Mouse (Mus musculus): ENCODE measurements around the gene Dolk. TPM values are rescaled to one million over a fixed set of nuclear protein-coding genes. Genes with fewer than 3 reads are reported as not detected.

The Dolk gene
- total and polyA plus RNA-seq, 3 experiments: 18.5 to 21.7 TPM; not detected in 1

GRCm38 (mm10) chr2:30237199-30237880 lies 48.8 kb downstream of the Dolk start, which contains the start of gene Lrrc8a:
Lrrc8a (plus strand) TSS chr2:30237715.
- Histone ChIP-seq H3K36me3 (ENCODE audit: control insufficient read depth in 1 of 2, insufficient read depth in 2 of 2, low read length in 2 of 2) (peaks cover 2 to 11% of the 10 kb centered on the region in 2 experiments; a peak in 3 of 4 replicates), H3K4me3 (ENCODE audit: control insufficient read depth in 1 of 2, insufficient read depth in 1 of 2, low read depth in 2 of 2, low read length in 2 of 2) (peak within 1 kb of the TSS; percentile 83 to 97), H3K79me2 (ENCODE audit: control insufficient read depth, insufficient read depth, low read length, poor library complexity) (peaks cover 17% of the 10 kb centered on the region), H3K9ac (ENCODE audit: control insufficient read depth, low read depth, low read length, poor library complexity, severe bottlenecking) (peak within 1 kb of the TSS; percentile 93), H3K27me3 (ENCODE audit: control insufficient read depth in 1 of 2, insufficient read depth in 2 of 2, low read length in 2 of 2) (no peaks in the 10 kb centered on the region), H3K9me3 (replicated peaks; ENCODE audit: insufficient read depth, low read length) (no peaks in the 10 kb centered on the region), H3K4me1 (ENCODE audit: control insufficient read depth in 1 of 2, insufficient read depth in 2 of 2, low read length in 2 of 2) (peaks cover 9 to 20% of the 10 kb centered on the region in 2 experiments), H3K27ac (ENCODE audit: control insufficient read depth, low read depth, low read length) (peak within 1 kb of the TSS; percentile 69)
- DNase-seq (ENCODE audit: low read depth, low spot score): peak; percentile 99
- TF ChIP-seq KAT2A (conservative IDR thresholded peaks at IDR 0.05; ENCODE audit: low read depth, low read length) (peak; percentile 87), MXI1 (IDR thresholded peaks at IDR 0.05; ENCODE audit: low read depth, low read length) (peak; percentile 95), MAZ (IDR thresholded peaks at IDR 0.05; ENCODE audit: low read depth, low read length) (peak; percentile 88), BHLHE40 (IDR thresholded peaks at IDR 0.05; ENCODE audit: borderline replicate concordance, low read depth, low read length) (peak; percentile 45; the same call in 1 of the 2 replicates), CHD2 (IDR thresholded peaks at IDR 0.05; ENCODE audit: low read length) (no peak), MYC (IDR thresholded peaks at IDR 0.05; ENCODE audit: low read depth, low read length) (peak; percentile 94), GABPA (IDR thresholded peaks at IDR 0.05; ENCODE audit: low read depth, low read length) (0 out of 2 replicates have a peak, but pooled peaks have one; percentile 45), NELFE (IDR thresholded peaks at IDR 0.05; ENCODE audit: low read depth, low read length) (peak; percentile 81), TBP (IDR thresholded peaks at IDR 0.05; ENCODE audit: low read depth, low read length) (peak; percentile 51; the same call in 1 of the 2 replicates), RAD21 (IDR thresholded peaks at IDR 0.05; ENCODE audit: low read depth, low read length) (no peak), HCFC1 (IDR thresholded peaks at IDR 0.05; ENCODE audit: low read depth, low read length) (peak; percentile 96), POLR2A (IDR thresholded peaks at IDR 0.05; ENCODE audit: control insufficient read depth in 1 of 2, insufficient read depth in 1 of 2, low read depth in 1 of 2, low read length in 2 of 2, poor library complexity in 1 of 2) (peak; percentile 80), RCOR1 (IDR thresholded peaks at IDR 0.05; ENCODE audit: low read depth, low read length) (no peak), MAX (IDR thresholded peaks at IDR 0.05; ENCODE audit: low read length) (peak; percentile 97), MYB (IDR thresholded peaks at IDR 0.05; ENCODE audit: low read depth, low read length) (0 out of 2 replicates have a peak, but pooled peaks have one; percentile 44), ZMIZ1 (IDR thresholded peaks at IDR 0.05; ENCODE audit: low read depth, low read length) (no peak; the same call in none of the 2 replicates), USF1 (IDR thresholded peaks at IDR 0.05; ENCODE audit: low read depth, low read length) (peak; percentile 97), USF2 (IDR thresholded peaks at IDR 0.05; ENCODE audit: borderline replicate concordance in 1 of 2, insufficient read depth in 1 of 2, low read depth in 1 of 2, low read length in 2 of 2) (peak in 1 of 2 experiments; percentile 71; a peak in 2 of 4 replicates), TAL1 (IDR thresholded peaks at IDR 0.05; ENCODE audit: low read length) (no peak), NRF1 (IDR thresholded peaks at IDR 0.05; ENCODE audit: insufficient read depth, low read depth, low read length, poor library complexity, severe bottlenecking) (peak; percentile 62), ELF1 (IDR thresholded peaks at IDR 0.05; ENCODE audit: low read depth, low read length) (peak; percentile 98), POLR2AphosphoS5 (IDR thresholded peaks at IDR 0.05; ENCODE audit: borderline replicate concordance, low read depth, low read length) (no peak), TCF12 (IDR thresholded peaks at IDR 0.05; ENCODE audit: low read depth, low read length) (peak; percentile 71; the same call in 1 of the 2 replicates), ETS1 (IDR thresholded peaks at IDR 0.05; ENCODE audit: low read depth, low read length) (peak; percentile 61; the same call in 1 of the 2 replicates), SMC3 (IDR thresholded peaks at IDR 0.05; ENCODE audit: low read depth, low read length) (no peak), MAFK (IDR thresholded peaks at IDR 0.05; ENCODE audit: borderline replicate concordance, low read depth, low read length) (no peak), POLR2AphosphoS2 (IDR thresholded peaks at IDR 0.05; ENCODE audit: low read length) (peak; percentile 68; the same call in 1 of the 2 replicates), GATA1 (IDR thresholded peaks at IDR 0.05; ENCODE audit: low read depth, low read length) (no peak), CTCF (IDR thresholded peaks at IDR 0.05 in 2 of 3, conservative IDR thresholded peaks at IDR 0.05 in 1 of 3; ENCODE audit: control insufficient read depth in 1 of 3, insufficient read depth in 1 of 3, low read depth in 2 of 3, low read length in 3 of 3, poor library complexity in 1 of 3, severe bottlenecking in 1 of 3) (peak in 2 of 3 experiments; percentile 16 to 39; a peak in 4 of 6 replicates), SIN3A (IDR thresholded peaks at IDR 0.05; ENCODE audit: low read length) (peak; percentile 100)
